Mouse (Mus musculus) MN1 (cell line): Measurements from ENCODE around the gene Fpr-rs3.

ENCODE experiments used
- DNase-seq: peaks from one replicate; pipeline ENCODE4 v3.0.0-alpha.2; 2016; ENCODE audit warnings: low spot score

Gene Fpr-rs3

GRCm38 (mm10) chr17:20624777-20625176 lies at the start of gene Fpr-rs3:
Gene Fpr-rs3, minus strand, starts transcription at chr17:20624877.
- DNase-seq = no peak

- no peak for DNase-seq
Observed at GRCm38 (mm10) chr17:20596323-20596722, 28.4 kb downstream of the Fpr-rs3 start, which contains the start of gene Vmn2r110. Gene Vmn2r110, minus strand, starts transcription at chr17:20596423.
